Mouse (Mus musculus) neural tube, embryonic 13.5 days (tissue): Measurements from ENCODE around the gene Ajm1. TPM values are rescaled to one million over a fixed set of nuclear protein-coding genes. Genes with fewer than 3 reads are reported as not detected.

Experiments used
- ATAC-seq: fragments of 200-750 bp; cut with Nextera tagmentation; 2 replicates; pipeline ENCODE4 v1.8.0; 2017; ENCODE audit warnings: low read depth, mild to moderate bottlenecking, moderate TSS enrichment, moderate library complexity
- H3K27ac ChIP-seq: fragments of 300-500 bp; sonication (generic); replicated peaks from 2 replicates; pipeline ENCODE4 v1.5.1; 2015; ENCODE audit warnings: moderate library complexity, mild to moderate bottlenecking, inconsistent platforms
- H3K27me3 ChIP-seq: fragments of 300-500 bp; sonication (generic); 2 replicates; pipeline ENCODE4 v1.6.1; 2015; ENCODE audit warnings: mild to moderate bottlenecking, inconsistent platforms
- H3K36me3 ChIP-seq: fragments of 300-500 bp; sonication (generic); 2 replicates; pipeline ENCODE4 v1.6.1; 2015; ENCODE audit warnings: mild to moderate bottlenecking, inconsistent platforms
- H3K4me1 ChIP-seq: fragments of 300-500 bp; sonication (generic); replicated peaks from 2 replicates; pipeline ENCODE4 v1.6.1; 2015; ENCODE audit warnings: inconsistent platforms
- H3K4me2 ChIP-seq: fragments of 300-500 bp; sonication (generic); 2 replicates; pipeline ENCODE4 v1.6.1; 2015; ENCODE audit warnings: inconsistent platforms, mild to moderate bottlenecking, moderate library complexity
- H3K4me3 ChIP-seq: fragments of 300-500 bp; sonication (generic); 2 replicates; pipeline ENCODE4 v1.5.1; 2015; ENCODE audit warnings: mild to moderate bottlenecking, inconsistent platforms
- H3K9ac ChIP-seq: fragments of 300-500 bp; sonication (generic); 2 replicates; pipeline ENCODE4 v1.6.1; 2015; ENCODE audit warnings: moderate library complexity, mild to moderate bottlenecking, inconsistent platforms
- H3K9me3 ChIP-seq: fragments of 300-500 bp; sonication (generic); 2 replicates; pipeline ENCODE4 v1.6.1; 2016; ENCODE audit warnings: inconsistent platforms
- WGBS: fragments of 180-500 bp; shearing (Covaris S2); methylation state at CpG from one replicate; pipeline ENCODE4 v1.1.7; 2015; 5-methylcytosine and 5-hydroxymethylcytosine counted together
- polyA plus RNA-seq: library from polyadenylated mRNA; unstranded; fragments of >200 nt; fragmentation: Nextera tagmentation; extraction: Ambion mirVana; gene quantifications from 2 replicates; pipeline ENCODE4 v1.2.1, GENCODE M21; 2015

Gene Ajm1
- polyA plus RNA-seq, 1 experiment from 2014 or later: 8.4 TPM

DNA sequence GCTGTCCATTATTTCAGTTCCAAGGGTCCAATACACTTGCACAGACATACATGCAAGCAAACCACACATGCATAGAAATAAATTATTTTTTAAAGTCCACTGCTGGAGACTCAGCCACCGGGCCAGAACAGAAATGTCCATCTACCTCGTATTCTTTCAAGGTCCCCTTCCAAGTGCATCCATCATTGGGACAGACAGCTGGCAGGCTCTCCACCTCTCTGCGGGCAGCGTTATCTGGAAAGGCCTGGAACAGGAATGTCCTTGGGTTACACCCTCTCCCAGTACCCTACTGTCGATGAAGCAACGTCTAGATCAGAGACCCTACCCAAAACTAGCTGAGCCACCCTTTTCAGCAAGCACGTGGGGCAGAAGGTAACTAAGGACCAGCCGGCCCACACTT is 45.0 kb downstream of the Ajm1 start:
- no peak for ATAC-seq
- no peak overlapping the region for H3K4me2 ChIP-seq
- 89% methylated on average over 8 of the region's 8 CpGs for WGBS
- H3K27me3 ChIP-seq: no peaks in the 10 kb centered on the region
- H3K9ac ChIP-seq: no peak overlapping the region
- H3K4me1 ChIP-seq: 0 out of 2 replicates have a peak, but pooled peaks cover under 1% of the 10 kb centered on the region
- H3K27ac ChIP-seq: no peak overlapping the region
- H3K4me3 ChIP-seq: no peak overlapping the region
- no peaks in the 10 kb centered on the region for H3K9me3 ChIP-seq
- peaks cover 50% of the 10 kb centered on the region for H3K36me3 ChIP-seq

GRCm38 (mm10) chr2:25534866-25535182 is 46.7 kb downstream of the Ajm1 start:
- no peak overlapping the region for H3K27ac ChIP-seq
- H3K4me2 ChIP-seq: no peak overlapping the region
- ATAC-seq: no peak
- no peaks in the 10 kb centered on the region for H3K9me3 ChIP-seq
- no peak overlapping the region for H3K9ac ChIP-seq
- WGBS: 90% methylated on average over 2 of the region's 2 CpGs
- no peaks in the 10 kb centered on the region for H3K27me3 ChIP-seq
- H3K36me3 ChIP-seq: peaks cover 66% of the 10 kb centered on the region
- H3K4me1 ChIP-seq: no peaks in the 10 kb centered on the region
- no peak overlapping the region for H3K4me3 ChIP-seq

GRCm38 (mm10) chr2:25534178-25534865 is 47.2 kb downstream of the Ajm1 start:
- peaks cover 71% of the 10 kb centered on the region for H3K36me3 ChIP-seq
- H3K27me3 ChIP-seq: no peaks in the 10 kb centered on the region
- WGBS: 90% methylated on average over 3 of the region's 3 CpGs
- no peaks in the 10 kb centered on the region for H3K4me1 ChIP-seq
- H3K4me3 ChIP-seq: no peak overlapping the region
- no peak for ATAC-seq
- H3K9me3 ChIP-seq: no peaks in the 10 kb centered on the region
- no peak overlapping the region for H3K9ac ChIP-seq
- H3K4me2 ChIP-seq: no peak overlapping the region
- H3K27ac ChIP-seq: no peak overlapping the region

GRCm38 (mm10) chr2:25533707-25534106 is 47.9 kb downstream of the Ajm1 start:
- no peak for ATAC-seq
- Histone ChIP-seq H3K4me2 (no peak overlapping the region), H3K9ac (no peak overlapping the region), H3K36me3 (peaks cover 77% of the 10 kb centered on the region), H3K9me3 (no peaks in the 10 kb centered on the region), H3K4me1 (no peaks in the 10 kb centered on the region), H3K27ac (no peak overlapping the region), H3K27me3 (no peaks in the 10 kb centered on the region), H3K4me3 (no peak overlapping the region)
- WGBS: 100% methylated on average over 2 of the region's 2 CpGs

GRCm38 (mm10) chr2:25526510-25527302 is 54.9 kb downstream of the Ajm1 start:
- WGBS: 90% methylated on average over 9 of the region's 9 CpGs
- no peak overlapping the region for H3K4me3 ChIP-seq
- ATAC-seq: no peak
- no peak overlapping the region for H3K27ac ChIP-seq
- no peaks in the 10 kb centered on the region for H3K4me1 ChIP-seq
- H3K4me2 ChIP-seq: no peak overlapping the region
- peaks cover 88% of the 10 kb centered on the region for H3K36me3 ChIP-seq
- no peaks in the 10 kb centered on the region for H3K9me3 ChIP-seq
- no peaks in the 10 kb centered on the region for H3K27me3 ChIP-seq
- H3K9ac ChIP-seq: no peak overlapping the region

Other genes with a start within 250 kb of the Ajm1 start
- gene Man1b1, start 249.4 kb downstream of the Ajm1 start, polyA plus RNA-seq: 55.4 and 73.6 TPM in 2 replicates
- 26.4 and 27.5 TPM in 2 replicates for gene Dpp7, start 225.4 kb downstream of the Ajm1 start, polyA plus RNA-seq
- gene Uap1l1, start 216.1 kb downstream of the Ajm1 start, polyA plus RNA-seq: 6.0 and 8.5 TPM in 2 replicates
- gene Sapcd2, start 209.4 kb downstream of the Ajm1 start, polyA plus RNA-seq: 9.9 and 11.3 TPM in 2 replicates
- gene Entpd2, start 185.9 kb downstream of the Ajm1 start, polyA plus RNA-seq: 11.0 and 14.8 TPM in 2 replicates
- 359 and 403 TPM in 2 replicates for gene Npdc1, start 182.4 kb downstream of the Ajm1 start, polyA plus RNA-seq
- 0.18 TPM in 1 of 2 replicates, not detected in the other for gene Fut7, start 158.5 kb downstream of the Ajm1 start, polyA plus RNA-seq
- 9.8 and 10.2 TPM in 2 replicates for gene Abca2, start 153.1 kb downstream of the Ajm1 start, polyA plus RNA-seq
- 2.8 and 3.2 TPM in 2 replicates for gene Clic3, start 124.9 kb downstream of the Ajm1 start, polyA plus RNA-seq
- gene Paxx, start 120.7 kb downstream of the Ajm1 start, polyA plus RNA-seq: 85.1 and 97.1 TPM in 2 replicates
- 19.7 and 19.9 TPM in 2 replicates for gene Ptgds, start 111.7 kb downstream of the Ajm1 start, polyA plus RNA-seq
- gene Lcn12, start 87.8 kb downstream of the Ajm1 start, polyA plus RNA-seq: not detected in 2 replicates
- 124 and 129 TPM in 2 replicates for gene Fbxw5, start 81.0 kb downstream of the Ajm1 start, polyA plus RNA-seq
- gene C8g, start 80.0 kb downstream of the Ajm1 start, polyA plus RNA-seq: 5.7 and 8.0 TPM in 2 replicates
- 19.2 and 20.8 TPM in 2 replicates for gene Traf2, start 34.8 kb downstream of the Ajm1 start, polyA plus RNA-seq
- gene Edf1, start 23.9 kb downstream of the Ajm1 start, polyA plus RNA-seq: 426 and 453 TPM in 2 replicates
- 2.5 and 3.4 TPM in 2 replicates for gene Mamdc4, start 6.9 kb downstream of the Ajm1 start, polyA plus RNA-seq
- 180 and 188 TPM in 2 replicates for gene Phpt1, start 6.5 kb downstream of the Ajm1 start, polyA plus RNA-seq
- gene Rabl6, start 26.8 kb upstream of the Ajm1 start, polyA plus RNA-seq: 65.7 and 74.3 TPM in 2 replicates
- 0.12 and 0.17 TPM in 2 replicates for gene Ccdc183, start 35.9 kb upstream of the Ajm1 start, polyA plus RNA-seq
- gene Tmem141, start 40.2 kb upstream of the Ajm1 start, polyA plus RNA-seq: 37.7 and 41.2 TPM in 2 replicates
- gene Fcna, start 46.3 kb upstream of the Ajm1 start, polyA plus RNA-seq: 2.7 and 3.1 TPM in 2 replicates
- gene Lcn8, start 71.4 kb upstream of the Ajm1 start, polyA plus RNA-seq: not detected in 2 replicates
- gene Lcn5, start 76.2 kb upstream of the Ajm1 start, polyA plus RNA-seq: not detected in 2 replicates
- gene Lcn6, start 95.0 kb upstream of the Ajm1 start, polyA plus RNA-seq: not detected in 2 replicates
- gene Lcn10, start 101.0 kb upstream of the Ajm1 start, polyA plus RNA-seq: not detected in 2 replicates
- not detected in 2 replicates for gene Obp2a, start 118.3 kb upstream of the Ajm1 start, polyA plus RNA-seq
- gene Bmyc, start 125.0 kb upstream of the Ajm1 start, polyA plus RNA-seq: 113 and 121 TPM in 2 replicates
- gene Obp2b, start 155.3 kb upstream of the Ajm1 start, polyA plus RNA-seq: not detected in 2 replicates
- gene Lcn3, start 183.8 kb upstream of the Ajm1 start, polyA plus RNA-seq: not detected in 2 replicates
- gene Lcn11, start 195.3 kb upstream of the Ajm1 start, polyA plus RNA-seq: not detected in 2 replicates
- not detected in 2 replicates for gene Gm13539, start 200.5 kb upstream of the Ajm1 start, polyA plus RNA-seq
- not detected in 2 replicates for gene Glt6d1, start 234.1 kb upstream of the Ajm1 start, polyA plus RNA-seq
- not detected in 2 replicates for gene Lcn9, start 241.4 kb upstream of the Ajm1 start, polyA plus RNA-seq